8 mouse cellular contexts compared by ENCODE assay signal in the genomic region with DNA sequence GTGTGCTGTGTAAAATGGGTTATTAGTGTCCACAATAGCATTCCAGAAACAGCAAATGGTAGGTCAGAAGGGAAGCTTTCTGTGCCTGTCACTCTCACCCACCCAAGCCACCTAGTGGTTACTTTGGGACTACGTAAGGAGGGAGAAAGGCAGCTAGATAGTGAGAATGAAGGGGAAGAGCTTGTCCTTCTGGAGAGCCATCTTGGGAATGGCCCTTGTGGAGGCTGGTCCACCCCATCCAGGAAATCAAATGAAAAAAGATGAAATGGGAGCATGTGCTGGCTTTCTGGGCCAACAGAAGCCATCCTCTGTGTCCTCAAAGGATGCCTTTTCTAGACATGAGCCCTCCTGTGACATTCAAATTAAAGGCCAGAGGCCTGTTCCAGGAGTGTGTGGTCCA. TPM values are rescaled to one million over a fixed set of nuclear protein-coding genes. Genes with fewer than 3 reads are reported as not detected.
DNase-seq lines count a peak whose midpoint lies in the region; ATAC-seq and TF ChIP-seq lines count a peak whose summit lies in the region.

No protein-coding gene starts in this region.

- peaks cover 4% of the 10 kb centered on the region for H3K4me1 ChIP-seq in lung, adult 2 months (ENCODE audit: control insufficient read depth, insufficient read depth, low read length)
- peaks cover 22% of the 10 kb centered on the region for H3K4me1 ChIP-seq in embryonic facial prominence, embryonic 10.5 days
- peaks cover 26% of the 10 kb centered on the region for H3K4me1 ChIP-seq in hindbrain, embryonic 10.5 days (replicated peaks)
- peaks cover 29% of the 10 kb centered on the region for H3K4me1 ChIP-seq in lung, embryonic 15.5 days

- H3K27me3 ChIP-seq in embryonic facial prominence, embryonic 10.5 days (replicated peaks; ENCODE audit: low read depth, poor library complexity, severe bottlenecking): no peaks in the 10 kb centered on the region
- no peaks in the 10 kb centered on the region for H3K27me3 ChIP-seq in hindbrain, embryonic 10.5 days (ENCODE audit: insufficient read depth, poor library complexity, severe bottlenecking)
- no peaks in the 10 kb centered on the region for H3K27me3 ChIP-seq in lung, embryonic 15.5 days
- no peaks in the 10 kb centered on the region for H3K27me3 ChIP-seq in splenic B cell, adult 2 months (ENCODE audit: control insufficient read depth, insufficient read depth, low read length, poor library complexity, severe bottlenecking)

- TF ChIP-seq CTCF in lung, adult 2 months (IDR thresholded peaks at IDR 0.05; ENCODE audit: insufficient read depth, low read length): peak; percentile 17; the same call in 1 of the 2 replicates

- peak overlapping the region; percentile 88 for H3K4me2 ChIP-seq in lung, embryonic 15.5 days

- DNase-seq in lung, adult 2 months: peak; percentile 38
- DNase-seq in lung, postnatal 25 days (ENCODE audit: low spot score): no peak
- peak; percentile 45 for DNase-seq in embryonic facial prominence, embryonic 10.5 days (ENCODE audit: low spot score)
- peak; percentile 38 for DNase-seq in hindbrain, embryonic 10.5 days (ENCODE audit: low spot score)
- DNase-seq in splenic B cell, adult 2 months (ENCODE audit: low read depth, low spot score): peak; percentile 77
- no peak for DNase-seq in right cerebral cortex, postnatal 36 days (ENCODE audit: low spot score in 2 of 2)
- no peak for DNase-seq in cerebellum, adult 9-11 months

- TF ChIP-seq POLR2A in lung, adult 2 months (IDR thresholded peaks at IDR 0.05; ENCODE audit: borderline replicate concordance, extremely low read depth, low read depth, low read length): no peak

- no peak overlapping the region for H3K9ac ChIP-seq in lung, embryonic 15.5 days

- no peak overlapping the region for H3K4me3 ChIP-seq in lung, adult 2 months (replicated peaks; ENCODE audit: extremely low read depth, low read depth, low read length)
- peak overlapping the region; percentile 77 for H3K4me3 ChIP-seq in embryonic facial prominence, embryonic 10.5 days
- H3K4me3 ChIP-seq in hindbrain, embryonic 10.5 days: peak overlapping the region; percentile 88
- H3K4me3 ChIP-seq in lung, embryonic 15.5 days: peak overlapping the region; percentile 77

- H3K9me3 ChIP-seq in embryonic facial prominence, embryonic 10.5 days: no peaks in the 10 kb centered on the region; the same call in 1 of the 2 replicates
- H3K9me3 ChIP-seq in hindbrain, embryonic 10.5 days: peaks cover 5% of the 10 kb centered on the region; the same call in 1 of the 2 replicates
- no peaks in the 10 kb centered on the region for H3K9me3 ChIP-seq in lung, embryonic 15.5 days

- peaks cover 31% of the 10 kb centered on the region for H3K36me3 ChIP-seq in embryonic facial prominence, embryonic 10.5 days (replicated peaks)
- H3K36me3 ChIP-seq in hindbrain, embryonic 10.5 days: peaks cover 29% of the 10 kb centered on the region
- peaks cover 6% of the 10 kb centered on the region for H3K36me3 ChIP-seq in lung, embryonic 15.5 days
- H3K36me3 ChIP-seq in splenic B cell, adult 2 months (ENCODE audit: control insufficient read depth, insufficient read depth, low read length, poor library complexity, severe bottlenecking): no peaks in the 10 kb centered on the region

- WGBS in lung, adult 2 months: 16% methylated on average over 1 of the region's 1 CpGs
- 44% methylated on average over 1 of the region's 1 CpGs for WGBS in embryonic facial prominence, embryonic 10.5 days
- 44% methylated on average over 1 of the region's 1 CpGs for WGBS in hindbrain, embryonic 10.5 days
- WGBS in lung, embryonic 15.5 days: 23% methylated on average over 1 of the region's 1 CpGs

- 0 out of 2 replicates have a peak, but pooled peaks have one; percentile 31 for ATAC-seq in lung, embryonic 15.5 days (ENCODE audit: borderline replicate concordance, extremely low read depth, low FRiP score, low TSS enrichment)

- peak overlapping the region; percentile 99 for H3K27ac ChIP-seq in embryonic facial prominence, embryonic 10.5 days (replicated peaks)
- H3K27ac ChIP-seq in hindbrain, embryonic 10.5 days: peak overlapping the region; percentile 99
- H3K27ac ChIP-seq in lung, embryonic 15.5 days: peak overlapping the region; percentile 99

RNA-seq across cellular contexts. Expression of gene Sumo3, which starts 0.5 kb away (rescaled TPM):
- 201 and 261 TPM in 2 replicates for polyA plus RNA-seq in lung, adult 2 months (2012; rRNA removed)
- 419 and 445 TPM in 2 replicates for polyA plus RNA-seq in embryonic facial prominence, embryonic 10.5 days (2016; fragmentation: Nextera tagmentation; extraction: Ambion mirVana)
- 336 and 389 TPM in 2 replicates for polyA plus RNA-seq in hindbrain, embryonic 10.5 days (2016; fragmentation: Nextera tagmentation; extraction: Ambion mirVana)
- polyA plus RNA-seq in lung, embryonic 15.5 days (2015; fragmentation: Nextera tagmentation; extraction: Ambion mirVana): 350 and 361 TPM in 2 replicates

RNA-seq across cellular contexts. Expression of gene Gm49325, which starts 0.6 kb away (rescaled TPM):
- not detected in 2 replicates for polyA plus RNA-seq in lung, adult 2 months (2012; rRNA removed)
- 1.9 and 8.0 TPM in 2 replicates for polyA plus RNA-seq in embryonic facial prominence, embryonic 10.5 days (2016; fragmentation: Nextera tagmentation; extraction: Ambion mirVana)
- 4.4 TPM in 1 of 2 replicates, not detected in the other for polyA plus RNA-seq in hindbrain, embryonic 10.5 days (2016; fragmentation: Nextera tagmentation; extraction: Ambion mirVana)
- 0.99 and 1.9 TPM in 2 replicates for polyA plus RNA-seq in lung, embryonic 15.5 days (2015; fragmentation: Nextera tagmentation; extraction: Ambion mirVana)

RNA-seq across cellular contexts. Expression of gene Ube2g2, which starts 16.7 kb away (rescaled TPM):
- polyA plus RNA-seq in lung, adult 2 months (2012; rRNA removed): 41.6 and 54.2 TPM in 2 replicates
- polyA plus RNA-seq in embryonic facial prominence, embryonic 10.5 days (2016; fragmentation: Nextera tagmentation; extraction: Ambion mirVana): 98.9 and 101 TPM in 2 replicates
- 100 and 103 TPM in 2 replicates for polyA plus RNA-seq in hindbrain, embryonic 10.5 days (2016; fragmentation: Nextera tagmentation; extraction: Ambion mirVana)
- 73.8 and 74.3 TPM in 2 replicates for polyA plus RNA-seq in lung, embryonic 15.5 days (2015; fragmentation: Nextera tagmentation; extraction: Ambion mirVana)

RNA-seq across cellular contexts. Expression of gene Pttg1ip, which starts 23.8 kb away (rescaled TPM):
- polyA plus RNA-seq in lung, adult 2 months (2012; rRNA removed): 199 and 223 TPM in 2 replicates
- 65.6 and 71.0 TPM in 2 replicates for polyA plus RNA-seq in embryonic facial prominence, embryonic 10.5 days (2016; fragmentation: Nextera tagmentation; extraction: Ambion mirVana)
- 66.6 and 67.2 TPM in 2 replicates for polyA plus RNA-seq in hindbrain, embryonic 10.5 days (2016; fragmentation: Nextera tagmentation; extraction: Ambion mirVana)
- polyA plus RNA-seq in lung, embryonic 15.5 days (2015; fragmentation: Nextera tagmentation; extraction: Ambion mirVana): 118 and 122 TPM in 2 replicates

Comparison
In these comparisons a context has a peak if more than half of its experiments do, and no peak if none do; other contexts are left out.
1. DNase-seq: peak in lung, adult 2 months (single experiment), embryonic facial prominence, embryonic 10.5 days (single experiment), hindbrain, embryonic 10.5 days (single experiment) and splenic B cell, adult 2 months (single experiment); none in lung, postnatal 25 days (single experiment), right cerebral cortex, postnatal 36 days (0 of 2) and cerebellum, adult 9-11 months (single experiment).
2. Peak in every context shown above with its lines, with median percentiles within 50 percentile points of each other: H3K27ac ChIP-seq.